ENCODE assay signal across 28 mouse cellular contexts in genomic region chr11:117036977-117037376, GRCm38 (mm10).
DNase-seq lines count a peak whose midpoint lies in the region; ATAC-seq and TF ChIP-seq lines count a peak whose summit lies in the region.
"Had no signal": no experiment of that assay in that cellular context is flagged by ENCODE, and none has a peak within 500 bp of the region (broad histone marks: within the 10 kb centered on the region; RNA-seq: fewer than 3 reads in every experiment).

No protein-coding gene starts in this region.

- H3K9me3 ChIP-seq in megakaryocyte, embryonic 14.5 days: peaks cover 30% of the 10 kb centered on the region
- H3K9me3 ChIP-seq in ES-E14 (ENCODE audit: control insufficient read depth, insufficient read depth, low read depth, low read length): no peaks in the 10 kb centered on the region
- H3K9me3 ChIP-seq: embryonic facial prominence, embryonic 15.5 days; forebrain, embryonic 12.5 days; heart, embryonic 13.5 days; hindbrain, embryonic 15.5 days; intestine, embryonic 15.5 days; limb, embryonic 15.5 days; liver, embryonic 13.5 days; stomach, embryonic 15.5 days had no signal

- no peak overlapping the region for H3K9ac ChIP-seq in ES-E14 (ENCODE audit: insufficient read depth, low read depth, low read length, poor library complexity, severe bottlenecking)
- H3K9ac ChIP-seq: embryonic facial prominence, embryonic 15.5 days; forebrain, embryonic 12.5 days; forebrain, postnatal 0 days; heart, embryonic 13.5 days; hindbrain, embryonic 15.5 days; intestine, embryonic 15.5 days; limb, embryonic 15.5 days; liver, embryonic 13.5 days; stomach, embryonic 15.5 days had no signal

- no peak overlapping the region for H3K27ac ChIP-seq in ES-E14 (ENCODE audit: insufficient read depth, low read depth, low read length, poor library complexity, severe bottlenecking)
- no peak overlapping the region for H3K27ac ChIP-seq in left cerebral cortex, adult 2 months
- H3K27ac ChIP-seq: embryonic facial prominence, embryonic 10.5 days; embryonic facial prominence, embryonic 15.5 days; forebrain, embryonic 12.5 days; heart, embryonic 13.5 days; hindbrain, embryonic 15.5 days; intestine, embryonic 15.5 days; limb, embryonic 15.5 days; liver, embryonic 13.5 days; stomach, embryonic 15.5 days had no signal

- no peak for ATAC-seq in megakaryocyte, adult 5-6 weeks (ENCODE audit: poor library complexity, severe bottlenecking)
- ATAC-seq: forebrain, postnatal 0 days; intestine, embryonic 15.5 days had no signal

- H3K4me1 ChIP-seq in megakaryocyte, embryonic 14.5 days: peaks cover 20% of the 10 kb centered on the region
- H3K4me1 ChIP-seq in ES-E14 (ENCODE audit: control insufficient read depth in 2 of 2, insufficient read depth in 2 of 2, low read length in 2 of 2, poor library complexity in 1 of 2): peaks cover 0 to 2% of the 10 kb centered on the region in 2 experiments; a peak in 1 of 4 replicates
- H3K4me1 ChIP-seq: heart, embryonic 13.5 days had no signal

- DNase-seq in kidney, adult 9 months: peak; percentile 24
- DNase-seq in kidney, adult 18-20 months: no peak
- no peak for DNase-seq in ES-E14 (ENCODE audit: low read depth, low spot score)
- DNase-seq in kidney, postnatal 14 days: peak; percentile 43
- no peak for DNase-seq in left cerebral cortex, adult 2 months (ENCODE audit: extremely low spot score in 1 of 2, low spot score in 2 of 2)
- DNase-seq: adrenal gland, adult 8-10 months; B cell, adult 2 months; cerebellum, adult 2 months; cerebellum, postnatal 14 days; forebrain, postnatal 0 days; heart, postnatal 10 days; liver, embryonic 13.5 days; lung, adult 18-20 months; lung, postnatal 14 days; right cerebral cortex, postnatal 25 days; thymus, postnatal 4 days had no signal

- intact Hi-C loops in left cerebral cortex, adult 2 months (cut with DNase I): no loop called here

- peak overlapping the region; percentile 64 for H3K4me3 ChIP-seq in megakaryocyte, embryonic 14.5 days (replicated peaks)
- H3K4me3 ChIP-seq in ES-E14 (ENCODE audit: insufficient read depth in 1 of 2, low read depth in 1 of 2, low read length in 2 of 2, poor library complexity in 1 of 2, severe bottlenecking in 1 of 2): no peak overlapping the region
- no peak overlapping the region for H3K4me3 ChIP-seq in left cerebral cortex, adult 2 months
- H3K4me3 ChIP-seq: embryonic facial prominence, embryonic 10.5 days; embryonic facial prominence, embryonic 15.5 days; forebrain, embryonic 12.5 days; heart, embryonic 13.5 days; hindbrain, embryonic 15.5 days; intestine, embryonic 15.5 days; limb, embryonic 15.5 days; liver, embryonic 13.5 days; myocyte; stomach, embryonic 15.5 days had no signal

- no peak for TF ChIP-seq CTCF in left cerebral cortex, adult 2 months (IDR thresholded peaks at IDR 0.05)

- in situ Hi-C loops in ES-E14 (cut with MboI; ENCODE audit: low sequenced_read_pairs in 2 of 2, unreplicated experiment in 2 of 2): no loop called here

- H3K36me3 ChIP-seq in megakaryocyte, embryonic 14.5 days (replicated peaks; ENCODE audit: low read length): no peaks in the 10 kb centered on the region
- no peaks in the 10 kb centered on the region for H3K36me3 ChIP-seq in ES-E14 (ENCODE audit: control insufficient read depth, insufficient read depth, low read length, poor library complexity, severe bottlenecking)
- H3K36me3 ChIP-seq: embryonic facial prominence, embryonic 10.5 days; embryonic facial prominence, embryonic 15.5 days; forebrain, embryonic 12.5 days; G1E; heart, embryonic 13.5 days; hindbrain, embryonic 15.5 days; intestine, embryonic 15.5 days; limb, embryonic 15.5 days; liver, embryonic 13.5 days; stomach, embryonic 15.5 days had no signal

- peaks cover 57% of the 10 kb centered on the region for H3K27me3 ChIP-seq in megakaryocyte, embryonic 14.5 days (replicated peaks)
- H3K27me3 ChIP-seq: embryonic facial prominence, embryonic 15.5 days; hindbrain, embryonic 15.5 days; intestine, embryonic 15.5 days; limb, embryonic 15.5 days had no signal

TF ChIP-seq in ES-E14, 5 proteins besides CTCF, POLR2A, EP300 and RAD21:
- TF ChIP-seq MAFK (IDR thresholded peaks at IDR 0.05; ENCODE audit: insufficient read depth, low read depth, low read length) (peak; percentile 77), ZNF384 (IDR thresholded peaks at IDR 0.05; ENCODE audit: low read depth, low read length) (no peak), HCFC1 (IDR thresholded peaks at IDR 0.05; ENCODE audit: borderline replicate concordance, insufficient read depth, low read length) (no peak), CHD2 (IDR thresholded peaks at IDR 0.05; ENCODE audit: low read depth, low read length) (no peak), ZC3H11A (IDR thresholded peaks at IDR 0.05; ENCODE audit: borderline replicate concordance, low read depth, low read length) (no peak)

Comparison
In these comparisons a context has a peak if more than half of its experiments do, and no peak if none do; other contexts are left out.
1. DNase-seq: peak in kidney, adult 9 months (single experiment) and kidney, postnatal 14 days (single experiment); none in kidney, adult 18-20 months (single experiment), ES-E14 (single experiment) and left cerebral cortex, adult 2 months (0 of 2).